Mouse (Mus musculus) liver, adult (tissue): ENCODE data around the gene Ndufa13.

Experiments
- GATA4 ChIP-seq: IDR thresholded peaks from 2 replicates; pipeline ENCODE4 v1.6.1; 2014; ENCODE audit warnings: mild to moderate bottlenecking, low read length; ENCODE audit not compliant: insufficient replicate concordance

Gene Ndufa13

GRCm38 (mm10) chr8:69876097-69876496 lies 26.3 kb downstream of the Ndufa13 start:
- TF ChIP-seq GATA4 = no peak

- TF ChIP-seq GATA4 = no peak
Measured at GRCm38 (mm10) chr8:69874654-69875053, 27.7 kb downstream of the Ndufa13 start.

GRCm38 (mm10) chr8:69874155-69874554 lies 28.2 kb downstream of the Ndufa13 start:
- no peak for TF ChIP-seq GATA4

- TF ChIP-seq GATA4 = no peak
Measured at GRCm38 (mm10) chr8:69870907-69871306, 31.5 kb downstream of the Ndufa13 start.

GRCm38 (mm10) chr8:69870003-69870765 lies 32.2 kb downstream of the Ndufa13 start:
- no peak for TF ChIP-seq GATA4

GRCm38 (mm10) chr8:69867696-69868326 lies 34.5 kb downstream of the Ndufa13 start:
- TF ChIP-seq GATA4 = no peak

GRCm38 (mm10) chr8:69864180-69864579 lies 38.2 kb downstream of the Ndufa13 start:
- TF ChIP-seq GATA4 = no peak

GRCm38 (mm10) chr8:69863387-69864020 lies 38.9 kb downstream of the Ndufa13 start:
- TF ChIP-seq GATA4 = no peak

- TF ChIP-seq GATA4 = no peak
Measured at GRCm38 (mm10) chr8:69861251-69861650, 41.1 kb downstream of the Ndufa13 start.

- no peak for TF ChIP-seq GATA4
Measured at GRCm38 (mm10) chr8:69860807-69861206, 41.6 kb downstream of the Ndufa13 start.

- no peak for TF ChIP-seq GATA4
Measured at GRCm38 (mm10) chr8:69853869-69854268, 48.5 kb downstream of the Ndufa13 start.

- TF ChIP-seq GATA4 = no peak
Measured at GRCm38 (mm10) chr8:69850926-69851506, 51.3 kb downstream of the Ndufa13 start.

GRCm38 (mm10) chr8:69849899-69850298 lies 52.5 kb downstream of the Ndufa13 start:
- no peak for TF ChIP-seq GATA4

- TF ChIP-seq GATA4 = no peak
Measured at GRCm38 (mm10) chr8:69848951-69849350, 53.4 kb downstream of the Ndufa13 start.

- no peak for TF ChIP-seq GATA4
Measured at GRCm38 (mm10) chr8:69847167-69848065, 54.9 kb downstream of the Ndufa13 start.
